Mouse (Mus musculus) ES-Bruce4 (cell line): ENCODE measurements around the gene Nacc1. TPM values are rescaled to one million over a fixed set of nuclear protein-coding genes. Genes with fewer than 3 reads are reported as not detected.
A peak's percentile ranks its signal among the peaks of the same experiment; 100 is the strongest.

ENCODE experiments used
- H3K27ac ChIP-seq: 2 replicates; pipeline ENCODE4 v1.5.1; 2012; ENCODE audit warnings: low read length, inconsistent platforms; ENCODE audit not compliant: insufficient read depth
- H3K27me3 ChIP-seq: 2 replicates; pipeline ENCODE4 v1.6.1; 2012; ENCODE audit warnings: mild to moderate bottlenecking, low read length, inconsistent platforms; ENCODE audit not compliant: control insufficient read depth, poor library complexity, insufficient read depth, severe bottlenecking
- H3K36me3 ChIP-seq: 2 replicates; pipeline ENCODE4 v1.6.1; 2012; ENCODE audit warnings: inconsistent platforms, mild to moderate bottlenecking, low read length, moderate library complexity; ENCODE audit not compliant: control insufficient read depth, poor library complexity, insufficient read depth, severe bottlenecking
- H3K4me1 ChIP-seq: one replicate; pipeline ENCODE4 v1.8.1; 2011; ENCODE audit warnings: low read length; ENCODE audit not compliant: control insufficient read depth, insufficient read depth
- H3K4me3 ChIP-seq: 2 replicates; pipeline ENCODE4 v1.5.1; 2011; ENCODE audit warnings: low read depth, mild to moderate bottlenecking, low read length
- H3K9ac ChIP-seq: 2 replicates; pipeline ENCODE4 v1.6.1; 2012; ENCODE audit warnings: low read depth, mild to moderate bottlenecking, inconsistent platforms; ENCODE audit not compliant: poor library complexity, severe bottlenecking
- H3K9me3 ChIP-seq: replicated peaks from 2 replicates; pipeline ENCODE4 v1.6.1; 2012; ENCODE audit warnings: mild to moderate bottlenecking, low read length, inconsistent platforms; ENCODE audit not compliant: control insufficient read depth, poor library complexity, insufficient read depth, severe bottlenecking
- CTCF ChIP-seq: IDR thresholded peaks from one replicate; pipeline ENCODE4 v1.8.1; 2011; ENCODE audit warnings: low read depth, low read length
- EP300 ChIP-seq: IDR thresholded peaks from 2 replicates; pipeline ENCODE4 v1.6.1; 2011; ENCODE audit warnings: low read depth, low read length; ENCODE audit not compliant: insufficient read depth
- POLR2A ChIP-seq: IDR thresholded peaks from one replicate; pipeline ENCODE4 v1.8.1; 2011; ENCODE audit warnings: low read length; ENCODE audit not compliant: insufficient read depth
- polyA plus RNA-seq: library from polyadenylated mRNA; stranded (reverse); fragments of >200 nt; gene quantifications from 2 replicates; pipeline ENCODE4 v1.2.4, GENCODE M21; 2011; ENCODE audit warnings: low read depth; ENCODE audit not compliant: missing spikeins, insufficient read depth, insufficient read length

Gene Nacc1
- polyA plus RNA-seq, 1 experiment = 89.7 TPM

- H3K9me3 ChIP-seq = no peaks in the 10 kb centered on the region
- no peak overlapping the region for H3K9ac ChIP-seq
- no peaks in the 10 kb centered on the region for H3K27me3 ChIP-seq
- TF ChIP-seq CTCF = no peak
- no peaks in the 10 kb centered on the region for H3K36me3 ChIP-seq
- H3K4me1 ChIP-seq = peaks cover 10% of the 10 kb centered on the region
- H3K4me3 ChIP-seq = no peak overlapping the region
- no peak overlapping the region for H3K27ac ChIP-seq
Observed at GRCm38 (mm10) chr8:84718476-84718875, 30.8 kb upstream of the Nacc1 start.

- Histone ChIP-seq H3K36me3 (no peaks in the 10 kb centered on the region), H3K4me1 (no peaks in the 10 kb centered on the region), H3K4me3 (no peak overlapping the region), H3K27me3 (no peaks in the 10 kb centered on the region), H3K9me3 (no peaks in the 10 kb centered on the region), H3K27ac (no peak overlapping the region), H3K9ac (no peak overlapping the region)
- TF ChIP-seq CTCF (no peak), EP300 (no peak), POLR2A (no peak)
Observed at GRCm38 (mm10) chr8:84716790-84717189, 29.1 kb upstream of the Nacc1 start.

- Histone ChIP-seq H3K9me3 (no peaks in the 10 kb centered on the region), H3K36me3 (no peaks in the 10 kb centered on the region), H3K4me3 (peak overlapping the region; percentile 39), H3K9ac (peak overlapping the region; percentile 23; the same call in 1 of the 2 replicates), H3K4me1 (no peaks in the 10 kb centered on the region), H3K27me3 (no peaks in the 10 kb centered on the region), H3K27ac (no peak overlapping the region)
- no peak for TF ChIP-seq POLR2A
- no peak for TF ChIP-seq CTCF
- no peak for TF ChIP-seq EP300
Observed at GRCm38 (mm10) chr8:84715893-84716468, 28.3 kb upstream of the Nacc1 start.

GRCm38 (mm10) chr8:84714161-84714560, 26.5 kb upstream of the Nacc1 start:
- no peaks in the 10 kb centered on the region for H3K36me3 ChIP-seq
- no peak overlapping the region for H3K4me3 ChIP-seq
- H3K4me1 ChIP-seq = no peaks in the 10 kb centered on the region
- TF ChIP-seq POLR2A (no peak), EP300 (no peak), CTCF (no peak)
- H3K9me3 ChIP-seq = no peaks in the 10 kb centered on the region
- H3K27ac ChIP-seq = no peak overlapping the region
- H3K9ac ChIP-seq = no peak overlapping the region
- H3K27me3 ChIP-seq = no peaks in the 10 kb centered on the region

- H3K27me3 ChIP-seq = no peaks in the 10 kb centered on the region
- H3K9me3 ChIP-seq = no peaks in the 10 kb centered on the region
- no peak overlapping the region for H3K27ac ChIP-seq
- TF ChIP-seq CTCF = no peak
- TF ChIP-seq POLR2A = no peak
- TF ChIP-seq EP300 = no peak
- no peaks in the 10 kb centered on the region for H3K36me3 ChIP-seq
- no peak overlapping the region for H3K4me3 ChIP-seq
- no peak overlapping the region for H3K9ac ChIP-seq
- no peaks in the 10 kb centered on the region for H3K4me1 ChIP-seq
Observed at GRCm38 (mm10) chr8:84713381-84713780, 25.7 kb upstream of the Nacc1 start.

GRCm38 (mm10) chr8:84712759-84713120, 25.1 kb upstream of the Nacc1 start:
- Histone ChIP-seq H3K4me3 (no peak overlapping the region), H3K9me3 (no peaks in the 10 kb centered on the region)

More at GRCm38 (mm10) chr8:84712759-84713120, 25.1 kb upstream of the Nacc1 start:
- no peak for TF ChIP-seq EP300
- no peak for TF ChIP-seq CTCF
- TF ChIP-seq POLR2A = no peak
- Histone ChIP-seq H3K4me1 (no peaks in the 10 kb centered on the region), H3K36me3 (no peaks in the 10 kb centered on the region), H3K27me3 (peaks cover 1% of the 10 kb centered on the region; the same call in 1 of the 2 replicates), H3K9ac (no peak overlapping the region), H3K27ac (no peak overlapping the region)
